Mouse (Mus musculus): Measurements from ENCODE around the gene P2ry1. TPM values are rescaled to one million over a fixed set of nuclear protein-coding genes. Genes with fewer than 3 reads are reported as not detected.
A peak's percentile ranks its signal among the peaks of the same experiment; 100 is the strongest.

Gene P2ry1
- total RNA-seq, 2 experiments from 2014 or later: 2.2 to 3.7 TPM

GRCm38 (mm10) chr3:61012550-61012949 is 10.0 kb downstream of the P2ry1 start:
- Histone ChIP-seq H3K4me3 (no peak overlapping the region), H3K27ac (no peak overlapping the region)
- DNase-seq (ENCODE audit: low spot score in 2 of 2): no peak
- no peak for TF ChIP-seq CTCF (conservative IDR thresholded peaks at IDR 0.05)

- TF ChIP-seq CTCF (conservative IDR thresholded peaks at IDR 0.05): no peak
- no peak overlapping the region for H3K4me3 ChIP-seq
- DNase-seq (ENCODE audit: low spot score in 2 of 2): no peak
- no peak overlapping the region for H3K27ac ChIP-seq
These were observed 14.1 kb downstream of the P2ry1 start for GRCm38 (mm10) chr3:61016733-61017132.

- Histone ChIP-seq H3K27ac (no peak overlapping the region), H3K4me3 (no peak overlapping the region)
- no peak for TF ChIP-seq CTCF (conservative IDR thresholded peaks at IDR 0.05)
- DNase-seq (ENCODE audit: low spot score in 2 of 2): no peak
These were observed 29.5 kb downstream of the P2ry1 start for GRCm38 (mm10) chr3:61032100-61032499.

GRCm38 (mm10) chr3:61035633-61036032 is 33.0 kb downstream of the P2ry1 start:
- Histone ChIP-seq H3K4me3 (no peak overlapping the region), H3K27ac (no peak overlapping the region)
- no peak for DNase-seq (ENCODE audit: low spot score in 2 of 2)
- no peak for TF ChIP-seq CTCF (conservative IDR thresholded peaks at IDR 0.05)

- DNase-seq (ENCODE audit: low spot score in 2 of 2): no peak
- H3K4me3 ChIP-seq: no peak overlapping the region
- no peak for TF ChIP-seq CTCF (conservative IDR thresholded peaks at IDR 0.05)
- H3K27ac ChIP-seq: no peak overlapping the region
These were observed 37.3 kb downstream of the P2ry1 start for GRCm38 (mm10) chr3:61039916-61040315.

- Histone ChIP-seq H3K27ac (no peak overlapping the region), H3K4me3 (no peak overlapping the region)
- peak in 1 of 2 experiments; percentile 8 for DNase-seq (ENCODE audit: low spot score in 2 of 2)
- TF ChIP-seq CTCF (conservative IDR thresholded peaks at IDR 0.05): no peak
These were observed 47.5 kb downstream of the P2ry1 start for GRCm38 (mm10) chr3:61049976-61050672.
